7 mouse cellular contexts compared by ENCODE assay signal in genomic region chr6:67268245-67268612, GRCm38 (mm10). TPM values are rescaled to one million over a fixed set of nuclear protein-coding genes. Genes with fewer than 3 reads are reported as not detected.
DNase-seq lines count a peak whose midpoint lies in the region; ATAC-seq lines count a peak whose summit lies in the region.

No protein-coding gene starts in this region.

- H3K4me3 ChIP-seq in lung, embryonic 16.5 days (ENCODE audit: low read length) = peak overlapping the region; percentile 100
- peak overlapping the region; percentile 99 for H3K4me3 ChIP-seq in forebrain, embryonic 11.5 days (ENCODE audit: low read depth, low read length)
- H3K4me3 ChIP-seq in limb, embryonic 13.5 days = peak overlapping the region; percentile 100
- H3K4me3 ChIP-seq in stomach, embryonic 14.5 days (ENCODE audit: low read depth, low read length) = peak overlapping the region; percentile 99

- peaks cover 11% of the 10 kb centered on the region for H3K36me3 ChIP-seq in lung, embryonic 16.5 days (ENCODE audit: control insufficient read depth, insufficient read depth, low read length)
- H3K36me3 ChIP-seq in forebrain, embryonic 11.5 days (ENCODE audit: control insufficient read depth, insufficient read depth, low read length) = no peaks in the 10 kb centered on the region
- H3K36me3 ChIP-seq in limb, embryonic 13.5 days = peaks cover 11% of the 10 kb centered on the region
- H3K36me3 ChIP-seq in stomach, embryonic 14.5 days (ENCODE audit: control insufficient read depth, insufficient read depth, low read length) = peaks cover 13% of the 10 kb centered on the region

- H3K27me3 ChIP-seq in lung, embryonic 16.5 days (ENCODE audit: control insufficient read depth, insufficient read depth, low read depth, low read length) = no peaks in the 10 kb centered on the region
- H3K27me3 ChIP-seq in forebrain, embryonic 11.5 days (ENCODE audit: control insufficient read depth, insufficient read depth, low read length) = no peaks in the 10 kb centered on the region
- no peaks in the 10 kb centered on the region for H3K27me3 ChIP-seq in limb, embryonic 13.5 days
- H3K27me3 ChIP-seq in stomach, embryonic 14.5 days (ENCODE audit: control insufficient read depth, insufficient read depth, low read length) = no peaks in the 10 kb centered on the region

- no peaks in the 10 kb centered on the region for H3K9me3 ChIP-seq in lung, embryonic 16.5 days (ENCODE audit: control insufficient read depth, low read length)
- no peaks in the 10 kb centered on the region for H3K9me3 ChIP-seq in forebrain, embryonic 11.5 days (ENCODE audit: control insufficient read depth, low read length)
- no peaks in the 10 kb centered on the region for H3K9me3 ChIP-seq in limb, embryonic 13.5 days
- no peaks in the 10 kb centered on the region for H3K9me3 ChIP-seq in stomach, embryonic 14.5 days (ENCODE audit: control insufficient read depth, low read depth, low read length)

- peak overlapping the region; percentile 65 for H3K4me2 ChIP-seq in lung, embryonic 16.5 days (ENCODE audit: low read depth, low read length)
- H3K4me2 ChIP-seq in forebrain, embryonic 11.5 days (ENCODE audit: low read depth, low read length, severe bottlenecking) = peak overlapping the region; percentile 59
- H3K4me2 ChIP-seq in limb, embryonic 13.5 days (replicated peaks) = peak overlapping the region; percentile 62
- peak overlapping the region; percentile 72 for H3K4me2 ChIP-seq in stomach, embryonic 14.5 days (replicated peaks; ENCODE audit: low read depth, low read length)

- H3K4me1 ChIP-seq in lung, embryonic 16.5 days (replicated peaks; ENCODE audit: control insufficient read depth, insufficient read depth, low read length) = peaks cover 3% of the 10 kb centered on the region
- no peaks in the 10 kb centered on the region for H3K4me1 ChIP-seq in forebrain, embryonic 11.5 days (replicated peaks; ENCODE audit: control insufficient read depth, insufficient read depth, low read length)
- peaks cover 11% of the 10 kb centered on the region for H3K4me1 ChIP-seq in limb, embryonic 13.5 days
- 0 out of 2 replicates have a peak, but pooled peaks cover 3% of the 10 kb centered on the region for H3K4me1 ChIP-seq in stomach, embryonic 14.5 days (ENCODE audit: control insufficient read depth, insufficient read depth, low read length)

- H3K9ac ChIP-seq in lung, embryonic 16.5 days (ENCODE audit: low read length) = peak overlapping the region; percentile 100
- peak overlapping the region; percentile 99 for H3K9ac ChIP-seq in forebrain, embryonic 11.5 days (ENCODE audit: low read length)
- peak overlapping the region; percentile 100 for H3K9ac ChIP-seq in limb, embryonic 13.5 days
- peak overlapping the region; percentile 100 for H3K9ac ChIP-seq in stomach, embryonic 14.5 days (replicated peaks; ENCODE audit: low read depth, low read length)

- no peak for DNase-seq in lung, postnatal 36 days
- DNase-seq in forebrain, embryonic 11.5 days (ENCODE audit: low spot score) = no peak
- no peak for DNase-seq in thymus, postnatal 25 days
- DNase-seq in right cerebral cortex, postnatal 14 days = no peak

- 0% methylated on average over 2 of the region's 2 CpGs for WGBS in lung, embryonic 16.5 days
- WGBS in forebrain, embryonic 11.5 days = 2% methylated on average over 2 of the region's 2 CpGs
- 0% methylated on average over 2 of the region's 2 CpGs for WGBS in limb, embryonic 13.5 days
- 1% methylated on average over 2 of the region's 2 CpGs for WGBS in stomach, embryonic 14.5 days

- no peak for ATAC-seq in lung, embryonic 16.5 days (ENCODE audit: low read depth)
- no peak for ATAC-seq in forebrain, embryonic 11.5 days (replicated peaks; ENCODE audit: low FRiP score)
- no peak for ATAC-seq in limb, embryonic 13.5 days (ENCODE audit: low FRiP score, low read depth)
- ATAC-seq in stomach, embryonic 14.5 days (ENCODE audit: insufficient number of reproducible peaks, insufficient read depth, low FRiP score, low read depth) = no peak

- H3K27ac ChIP-seq in lung, embryonic 16.5 days (ENCODE audit: low read length) = no peak overlapping the region
- H3K27ac ChIP-seq in forebrain, embryonic 11.5 days (ENCODE audit: low read depth, low read length) = no peak overlapping the region
- no peak overlapping the region for H3K27ac ChIP-seq in limb, embryonic 13.5 days
- no peak overlapping the region for H3K27ac ChIP-seq in stomach, embryonic 14.5 days (ENCODE audit: low read length)

RNA-seq across cellular contexts. Expression of gene Serbp1, which starts 30.3 kb away (rescaled TPM):
- polyA plus RNA-seq in lung, embryonic 16.5 days (2015; fragmentation: Nextera tagmentation; extraction: Ambion mirVana) = 290 and 318 TPM in 2 replicates
- 601 and 607 TPM in 2 replicates for polyA plus RNA-seq in forebrain, embryonic 11.5 days (2014; fragmentation: Nextera tagmentation; extraction: Ambion mirVana)
- polyA plus RNA-seq in limb, embryonic 13.5 days (2015; fragmentation: Nextera tagmentation; extraction: Ambion mirVana) = 391 and 419 TPM in 2 replicates
- polyA plus RNA-seq in stomach, embryonic 14.5 days (2014; fragmentation: Nextera tagmentation; extraction: Ambion mirVana) = 414 and 457 TPM in 2 replicates
